Mouse (Mus musculus) limb, embryonic 10.5 days (tissue): ENCODE data around the gene Gm3286. TPM values are rescaled to one million over a fixed set of nuclear protein-coding genes. Genes with fewer than 3 reads are reported as not detected.
"Not testable (repeated sequence)": the region's sequence is repeated elsewhere in the genome, so short reads cannot be mapped to it uniquely, and the experiment has no call there.

ENCODE experiments used
- DNase-seq: peaks from one replicate; pipeline ENCODE4 v3.0.0-alpha.2; 2017; ENCODE audit warnings: low spot score
- H3K27ac ChIP-seq: fragments of 300-500 bp; sonication (generic); 2 replicates; pipeline ENCODE4 v1.5.1; 2016; ENCODE audit warnings: mild to moderate bottlenecking
- H3K27me3 ChIP-seq: fragments of 300-500 bp; sonication (generic); 2 replicates; pipeline ENCODE4 v1.6.1; 2016; ENCODE audit warnings: low read depth, mild to moderate bottlenecking; ENCODE audit not compliant: poor library complexity, severe bottlenecking
- H3K36me3 ChIP-seq: fragments of 300-500 bp; sonication (generic); 2 replicates; pipeline ENCODE4 v1.6.1; 2016; ENCODE audit warnings: mild to moderate bottlenecking, moderate library complexity
- H3K4me1 ChIP-seq: fragments of 300-500 bp; sonication (generic); 2 replicates; pipeline ENCODE4 v1.6.1; 2016
- H3K4me3 ChIP-seq: fragments of 300-500 bp; sonication (generic); 2 replicates; pipeline ENCODE4 v1.5.1; 2016; ENCODE audit warnings: mild to moderate bottlenecking, moderate library complexity
- H3K9me3 ChIP-seq: fragments of 300-500 bp; sonication (generic); replicated peaks from 2 replicates; pipeline ENCODE4 v1.6.1; 2016; ENCODE audit warnings: mild to moderate bottlenecking
- polyA plus RNA-seq: library from polyadenylated mRNA; unstranded; fragments of >200 nt; fragmentation: Nextera tagmentation; extraction: Ambion mirVana; gene quantifications from 2 replicates; pipeline ENCODE4 v1.2.1, GENCODE M21; 2016

Gm3286 gene
- not detected in 2 replicates for polyA plus RNA-seq

DNA sequence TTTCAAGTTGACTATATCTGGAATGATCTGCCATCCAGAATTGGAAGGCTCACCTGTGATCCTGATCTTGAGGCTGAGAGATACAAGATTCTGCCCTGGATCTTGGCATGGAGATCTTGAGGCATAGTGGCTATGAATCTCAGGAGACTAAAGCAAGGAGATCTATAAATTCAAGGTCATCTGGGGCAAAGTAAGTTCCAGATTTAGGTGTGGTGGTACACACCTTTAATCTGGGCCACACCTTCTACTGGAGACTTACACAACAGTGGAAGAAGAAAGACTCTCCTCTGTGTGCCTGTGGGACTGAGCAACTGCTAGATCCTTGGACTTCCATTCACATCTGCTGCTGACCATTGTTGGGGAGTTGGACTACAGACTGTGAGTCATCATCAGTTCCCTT lies at the start of gene Gm3286:
Gene Gm3286, plus strand, starts transcription at position 301 of the 400 bp plus-strand sequence.
- not testable (repeated sequence) for H3K36me3 ChIP-seq, H3K27ac ChIP-seq, H3K4me3 ChIP-seq, H3K9me3 ChIP-seq, H3K4me1 ChIP-seq, H3K27me3 ChIP-seq, DNase-seq

Other genes starting within 250 kb of the Gm3286 start
- not detected in 2 replicates for gene Gm10424, start 238.0 kb upstream of the Gm3286 start, polyA plus RNA-seq
- gene Gm3259, start 204.8 kb upstream of the Gm3286 start, polyA plus RNA-seq, result not detected in 2 replicates
- not detected in 2 replicates for gene D5Ertd577e, start 54.0 kb upstream of the Gm3286 start, polyA plus RNA-seq
- gene Gm7971, start 84.1 kb downstream of the Gm3286 start, polyA plus RNA-seq, result not detected in 2 replicates
- not detected in 2 replicates for gene Gm7978, start 225.4 kb downstream of the Gm3286 start, polyA plus RNA-seq
- gene Gm7982, start 231.3 kb downstream of the Gm3286 start, polyA plus RNA-seq, result not detected in 2 replicates